Mouse (Mus musculus): ENCODE results near the gene Csf2.

GRCm38 (mm10) chr11:54292163-54292562 lies 42.7 kb upstream of the Csf2 start:
- TF ChIP-seq NRF1 (IDR thresholded peaks at IDR 0.05; ENCODE audit: low read depth, low read length), result no peak
- no peak for TF ChIP-seq KAT2A (IDR thresholded peaks at IDR 0.05; ENCODE audit: insufficient replicate concordance, low read length)
- no peak for TF ChIP-seq POLR2A (IDR thresholded peaks at IDR 0.05; ENCODE audit: low read depth, low read length)
- TF ChIP-seq CHD1 (IDR thresholded peaks at IDR 0.05; ENCODE audit: low read depth, low read length), result no peak
